Mouse (Mus musculus) induced T-regulatory cell, adult 2 months (primary cell): ENCODE measurements at regions not wholly inside any gene's neighbourhood (a gene's known extent, or its start where the extent isn't known, plus 50 kb on each side); places are given as distances from the start of the nearest gene placed in this dataset.

Source experiments
- DNase-seq: peaks from one replicate; pipeline ENCODE4 v3.0.0-alpha.2; 2012; ENCODE audit warnings: low read depth

DNA sequence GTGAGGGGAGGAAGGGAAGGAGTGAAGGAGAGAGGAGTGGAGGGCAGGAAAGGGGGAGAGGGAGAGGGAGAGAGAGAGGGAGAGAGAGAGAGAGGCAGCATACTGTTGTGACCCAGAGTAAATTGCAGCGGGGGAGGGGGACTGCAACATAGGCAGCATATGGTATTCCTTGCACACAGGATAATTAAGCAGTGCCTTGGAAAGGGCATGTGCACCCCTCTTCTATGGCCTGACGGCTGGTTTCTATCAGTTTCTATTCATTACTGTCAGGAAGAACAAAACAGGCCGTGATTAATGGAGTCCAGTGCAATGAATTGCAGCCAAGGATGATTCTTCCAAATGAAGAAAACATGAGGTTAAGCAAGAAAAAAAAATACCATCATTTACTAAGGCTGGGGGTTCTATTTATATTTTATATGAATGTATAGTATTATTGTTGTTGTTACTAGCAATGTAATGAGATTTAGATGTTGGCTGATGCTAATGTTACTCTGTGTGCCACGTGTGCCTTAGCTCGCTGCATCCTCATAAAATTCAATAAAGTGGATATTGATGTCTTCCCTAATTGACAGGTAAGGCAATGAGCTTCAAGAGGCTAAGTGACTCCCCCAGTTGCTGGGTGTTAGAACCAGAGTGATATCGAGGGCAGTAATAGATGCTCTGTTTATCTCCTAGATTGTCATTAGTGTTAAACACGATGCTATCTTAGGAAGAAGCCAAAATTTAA is 181.3 kb downstream of the Gm19935 start:
- DNase-seq = no peak

DNA sequence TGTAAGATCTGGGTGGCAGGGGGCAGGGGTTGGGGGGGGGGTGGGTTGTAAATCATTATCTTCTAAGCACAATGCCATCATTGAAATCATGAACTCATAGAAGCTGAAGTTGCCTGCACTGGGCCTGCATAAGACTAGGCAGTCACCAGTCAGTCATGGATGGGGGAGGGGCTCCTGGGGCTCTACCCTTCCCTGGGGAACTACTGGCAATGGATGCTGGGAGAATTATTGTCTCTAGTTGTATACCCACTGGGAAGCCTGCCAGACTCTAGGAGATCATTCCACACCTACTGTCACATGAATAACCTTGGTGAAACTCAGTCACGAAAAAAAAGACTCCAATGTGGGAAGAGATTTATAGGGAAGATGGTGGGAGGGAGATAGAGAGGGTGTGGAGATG is 186.4 kb downstream of the Gm19935 start:
- no peak for DNase-seq

DNA sequence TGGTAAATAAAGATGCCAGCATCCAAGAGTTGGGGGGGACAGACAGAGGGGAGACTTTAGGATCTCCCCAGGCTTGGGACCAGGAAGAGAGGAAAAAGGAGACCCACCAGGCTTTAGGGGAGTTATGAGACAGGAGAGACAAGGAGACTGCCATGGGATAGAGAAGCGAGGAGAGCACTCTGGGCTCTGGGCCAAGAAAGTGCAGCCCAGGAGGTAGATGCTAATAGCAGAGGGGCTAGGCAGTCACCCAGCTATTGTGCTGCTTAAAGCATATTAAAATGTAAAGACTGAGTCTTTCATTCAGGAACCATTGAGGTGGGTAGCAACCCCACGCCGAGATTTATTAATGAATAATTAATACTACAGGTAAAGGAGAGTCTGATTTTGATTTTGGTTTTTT is 208.8 kb downstream of the Gm19935 start:
- no peak for DNase-seq

DNA sequence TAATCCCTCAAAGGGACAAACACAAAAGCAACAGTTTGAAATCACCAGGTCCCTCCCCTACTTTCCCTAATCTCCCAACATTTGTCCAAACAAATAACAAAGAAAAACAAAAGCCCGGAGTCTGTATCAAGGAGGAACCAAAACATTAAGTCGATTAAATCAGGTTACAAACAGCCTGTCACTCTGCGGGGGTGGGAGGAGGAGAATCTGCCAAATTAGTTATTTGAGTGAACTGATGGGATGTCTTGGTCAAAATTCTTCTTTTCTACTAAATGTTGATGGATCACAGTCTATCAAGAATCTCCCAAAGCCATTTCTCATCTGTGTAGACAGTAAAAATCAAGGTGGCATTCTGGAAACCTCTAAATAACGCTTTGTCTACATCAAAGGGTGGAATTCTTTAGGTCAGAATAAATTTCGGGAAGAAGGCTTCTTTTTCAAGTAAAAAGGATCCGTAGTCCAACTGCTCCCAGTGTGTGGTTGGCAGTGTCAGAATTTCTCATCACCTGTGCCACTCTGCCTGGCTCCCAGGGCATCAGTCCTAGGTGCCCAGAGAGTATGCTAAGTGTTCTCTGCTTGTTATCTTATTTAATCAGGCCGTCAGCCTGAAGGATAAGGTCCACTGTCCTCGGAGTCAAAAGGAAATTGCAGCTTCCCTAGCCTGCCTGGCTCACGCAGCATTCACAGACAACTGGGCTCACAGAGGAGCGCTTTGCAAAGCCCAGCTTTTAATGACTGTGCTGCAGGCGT is 216.1 kb downstream of the Gm19935 start:
- DNase-seq = no peak

DNA sequence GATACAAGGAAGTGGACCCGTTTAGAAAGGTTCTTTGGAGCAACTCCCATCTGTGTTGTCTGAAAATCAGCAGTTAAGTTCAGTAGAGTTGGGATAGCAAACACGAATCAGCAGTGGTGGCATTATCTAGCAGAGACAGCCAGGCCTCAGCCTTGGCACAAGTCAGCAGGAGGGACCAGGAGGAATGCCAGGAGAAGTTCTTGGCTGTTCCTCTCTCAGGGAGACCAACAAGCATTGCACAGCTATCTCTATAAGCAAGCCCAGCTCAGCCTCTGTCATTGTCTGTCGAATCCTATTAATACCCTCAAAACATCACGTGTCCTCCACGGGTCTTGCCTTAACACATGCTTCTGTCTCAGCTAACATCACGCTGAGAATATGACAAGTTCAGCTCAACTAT is 219.8 kb downstream of the Gm19935 start:
- DNase-seq = no peak

DNA sequence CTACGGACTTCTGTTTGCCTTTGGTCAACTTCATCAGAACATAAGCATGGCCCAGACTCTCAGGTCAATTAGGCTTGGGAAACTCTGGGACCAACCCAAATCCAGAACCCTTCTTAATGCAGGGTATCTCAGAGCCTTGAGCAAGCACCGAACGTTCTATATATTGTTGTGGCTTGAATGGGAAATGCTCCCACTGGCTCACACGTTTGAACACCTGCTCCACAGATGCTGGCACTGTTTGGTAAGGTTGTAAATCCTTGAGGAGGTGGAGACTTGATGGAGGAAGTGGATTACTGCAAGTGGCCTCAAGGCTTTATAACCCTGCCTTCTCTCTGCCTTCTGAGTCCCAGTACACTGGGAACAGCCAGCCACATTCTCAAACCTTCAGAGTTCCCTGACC is 231.3 kb upstream of the Tox3 start:
- no peak for DNase-seq

DNA sequence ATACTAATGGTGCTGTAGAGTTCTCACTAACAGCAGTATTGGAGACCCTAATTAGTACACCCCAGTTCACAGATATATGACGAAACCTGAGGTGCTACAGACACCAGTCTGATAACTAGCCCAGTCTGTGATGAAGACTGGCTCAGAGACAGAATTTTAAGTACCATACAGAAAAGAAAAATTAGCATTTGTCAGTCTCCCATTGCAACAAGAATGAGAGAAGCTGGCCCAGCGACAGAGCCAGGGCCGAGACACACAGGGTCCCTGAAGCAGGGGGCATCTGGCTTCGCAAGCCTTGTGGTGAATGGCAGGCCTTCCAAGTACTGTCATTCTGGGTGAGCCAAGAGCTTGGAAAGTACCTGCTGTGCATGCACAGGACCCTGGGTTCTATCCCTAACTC is 228.8 kb upstream of the Tox3 start:
- no peak for DNase-seq

DNA sequence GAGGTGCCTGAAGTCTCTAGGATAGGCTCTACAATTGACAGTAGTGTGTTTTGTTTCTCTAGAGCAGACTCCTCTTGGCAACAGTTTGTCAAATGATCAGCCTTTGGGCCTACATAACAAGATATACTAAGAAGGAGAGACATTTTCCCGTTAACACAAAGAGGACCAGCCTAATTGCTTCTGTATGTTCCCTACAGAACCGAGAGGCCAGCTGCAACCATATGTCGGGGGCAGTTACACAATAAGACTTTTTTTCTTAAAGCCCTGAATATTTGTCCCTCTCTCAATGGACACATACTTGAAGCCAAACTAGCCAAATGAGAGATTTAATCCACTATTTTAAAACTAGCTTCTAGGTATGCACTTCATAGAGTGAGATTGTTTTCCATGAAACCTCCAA is 226.5 kb upstream of the Tox3 start:
- no peak for DNase-seq

DNA sequence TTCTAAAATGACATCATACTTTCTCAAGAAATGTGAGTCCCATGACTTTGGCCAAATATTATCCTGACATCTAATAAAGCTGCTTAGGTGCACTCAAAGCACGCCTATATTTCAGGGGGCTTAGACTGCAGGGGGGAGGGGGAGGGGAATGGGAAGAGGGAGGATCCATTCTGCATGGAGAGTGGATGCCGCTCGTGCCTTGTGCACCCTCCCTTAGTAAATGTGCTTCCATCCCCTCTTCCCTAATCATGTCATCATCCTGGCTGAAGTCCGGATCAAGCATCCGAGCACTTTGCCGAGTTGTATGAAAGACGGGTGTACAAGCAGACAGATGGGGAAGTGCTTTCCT is 207.9 kb upstream of the Tox3 start:
- DNase-seq = no peak

DNA sequence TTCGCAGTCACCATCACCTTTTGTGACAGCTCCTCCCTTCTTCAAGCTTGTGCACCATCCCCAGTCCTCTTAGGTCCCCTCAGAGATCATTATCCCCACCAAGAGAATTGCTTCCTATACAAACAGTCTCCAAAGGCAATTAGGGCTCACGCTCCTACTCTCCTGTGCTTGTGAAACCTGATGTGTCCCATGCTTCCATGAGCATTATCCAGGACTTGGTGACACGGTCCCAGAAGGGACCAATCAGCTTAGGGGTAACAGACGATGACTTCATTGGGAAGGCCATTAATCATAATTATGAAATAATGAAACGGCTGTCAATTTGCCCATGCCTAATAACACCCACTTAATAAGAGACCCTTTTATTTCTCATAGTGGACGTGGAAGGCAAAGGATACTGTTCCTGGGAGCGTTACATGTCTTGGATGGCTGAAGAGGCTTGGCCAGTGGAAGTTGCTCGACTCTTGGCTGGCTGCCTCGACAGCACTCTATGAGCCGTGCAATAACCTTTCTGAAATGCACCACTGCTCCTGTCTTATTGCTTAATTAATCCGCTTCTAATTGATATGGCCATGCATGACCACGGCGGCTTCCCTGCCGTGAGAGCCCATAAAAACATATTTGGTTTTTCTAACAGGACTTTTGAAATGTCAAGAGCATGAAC is 207.4 kb upstream of the Tox3 start:
- no peak for DNase-seq

DNA sequence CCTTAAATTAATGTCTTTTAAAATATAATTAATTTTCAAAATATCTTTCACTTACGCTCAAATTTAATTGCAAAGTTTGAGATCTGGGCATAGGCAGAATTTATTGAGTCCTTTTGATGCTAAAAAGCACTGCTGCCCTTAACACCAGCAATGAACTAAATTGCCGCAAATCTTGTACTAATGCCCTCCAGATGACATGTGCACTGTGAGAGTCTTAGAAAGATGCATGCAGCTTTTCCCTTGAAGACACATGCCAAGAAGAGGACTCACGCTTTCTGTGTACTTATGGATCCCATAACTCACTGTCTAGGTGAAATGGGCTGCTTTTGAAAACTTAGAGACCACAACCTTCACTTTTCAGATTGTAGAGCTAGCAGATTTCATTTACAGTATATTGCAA is 199.1 kb upstream of the Tox3 start:
- no peak for DNase-seq

DNA sequence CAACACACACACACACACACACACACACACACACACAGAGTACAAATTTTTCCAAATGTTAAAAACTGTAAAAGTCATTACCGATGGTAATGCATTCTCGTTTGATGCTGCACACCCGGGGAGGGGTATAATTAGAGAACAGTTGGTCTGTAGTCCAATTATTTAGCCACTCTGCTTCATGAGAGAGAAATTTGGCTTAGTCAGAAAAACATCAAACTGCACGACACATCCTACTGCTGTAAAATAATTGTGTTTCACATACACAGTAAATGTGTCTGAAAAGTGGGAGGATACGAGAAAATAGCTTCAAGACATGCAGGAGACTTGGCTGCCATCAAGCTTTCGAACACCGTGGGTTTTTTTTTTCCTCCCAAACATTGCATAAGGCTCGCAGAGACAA is 194.5 kb upstream of the Tox3 start:
- DNase-seq = no peak

DNA sequence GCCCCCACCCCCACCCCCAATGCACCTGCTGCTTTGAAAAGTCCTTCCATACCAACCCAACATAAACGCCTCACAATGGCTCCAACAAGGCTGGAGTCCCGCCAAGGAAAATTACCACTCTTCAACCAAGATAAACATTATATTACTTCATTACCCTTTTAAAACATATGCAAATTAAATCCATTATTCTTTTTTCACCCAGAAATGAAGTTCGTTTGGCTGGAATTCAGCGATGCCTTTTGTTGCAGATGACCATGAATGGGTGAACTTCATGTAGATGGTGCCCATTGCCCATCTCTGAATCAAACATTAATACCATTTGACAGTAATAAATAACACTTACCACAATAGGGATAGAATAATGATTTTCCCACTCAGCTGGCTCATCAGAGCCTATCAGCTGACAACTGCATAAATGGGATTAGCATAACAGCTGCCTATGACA is 188.1 kb upstream of the Tox3 start:
- no peak for DNase-seq

DNA sequence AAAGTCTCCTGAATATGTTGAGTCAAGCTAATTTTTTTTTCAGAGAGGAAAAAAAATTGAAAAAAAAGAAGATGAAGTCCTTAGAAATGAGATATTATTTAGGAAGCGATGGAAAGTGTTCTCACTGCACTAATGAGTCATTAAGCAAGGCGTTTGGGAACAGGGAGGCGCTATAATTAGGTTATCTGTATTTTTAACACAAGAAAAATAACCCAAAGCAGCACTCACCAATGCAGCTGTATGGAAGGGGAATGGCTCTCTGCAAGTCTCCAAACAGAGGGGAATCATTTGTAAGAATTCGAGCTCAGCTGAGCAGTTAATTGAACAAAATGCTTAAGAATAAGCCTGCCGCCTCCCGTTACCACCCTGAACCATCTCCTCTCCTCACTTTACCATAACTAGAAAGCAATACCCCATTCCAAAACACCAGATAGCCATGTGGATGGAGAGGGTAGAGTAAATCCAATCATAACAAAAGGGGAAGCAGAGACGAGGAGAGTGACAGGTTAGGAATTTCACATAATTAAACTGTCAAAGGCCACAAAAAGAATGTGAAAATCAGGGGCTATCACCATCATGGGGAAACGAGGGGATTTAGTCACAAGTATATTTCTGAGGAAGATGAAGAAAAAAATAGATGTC is 187.5 kb upstream of the Tox3 start:
- DNase-seq = no peak

DNA sequence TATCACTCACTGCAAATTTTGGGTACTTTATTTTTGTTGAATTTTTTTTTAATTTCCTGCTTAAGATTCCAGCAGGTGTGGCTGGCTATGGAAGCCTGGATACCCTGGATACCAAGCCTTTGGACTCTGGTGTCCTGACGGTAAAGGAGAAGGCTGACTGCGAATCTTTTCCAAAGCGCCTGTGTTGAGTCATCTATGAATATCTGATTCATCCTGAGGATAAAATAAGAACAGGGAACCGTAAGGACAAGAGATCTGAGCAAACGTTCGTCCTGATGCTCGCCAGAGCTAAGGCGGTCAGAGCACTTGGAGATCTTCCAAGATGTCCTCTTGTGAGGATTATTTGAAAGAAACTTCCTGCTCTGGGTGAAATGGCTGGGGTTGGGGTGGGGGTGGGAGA is 173.2 kb upstream of the Tox3 start:
- DNase-seq = no peak

DNA sequence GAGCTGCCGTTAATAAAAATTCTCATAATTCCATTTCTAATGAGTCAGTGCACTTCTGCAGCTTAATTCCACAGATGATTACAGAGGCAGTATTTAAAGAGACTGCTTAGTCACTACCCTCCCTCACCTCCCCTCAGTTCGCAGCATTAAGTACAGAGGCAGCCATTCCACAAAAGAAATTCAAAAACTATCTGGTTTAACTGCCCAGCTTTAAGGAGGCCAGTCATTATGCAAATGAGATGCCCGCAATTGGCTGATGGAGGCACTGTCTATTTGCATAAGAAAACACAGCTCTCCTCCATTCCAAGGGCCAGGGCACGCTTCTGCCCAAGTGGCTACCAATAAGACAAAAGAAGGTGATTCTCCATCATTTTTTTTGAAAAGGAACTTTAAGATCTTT is 172.0 kb upstream of the Tox3 start:
- DNase-seq = no peak

DNA sequence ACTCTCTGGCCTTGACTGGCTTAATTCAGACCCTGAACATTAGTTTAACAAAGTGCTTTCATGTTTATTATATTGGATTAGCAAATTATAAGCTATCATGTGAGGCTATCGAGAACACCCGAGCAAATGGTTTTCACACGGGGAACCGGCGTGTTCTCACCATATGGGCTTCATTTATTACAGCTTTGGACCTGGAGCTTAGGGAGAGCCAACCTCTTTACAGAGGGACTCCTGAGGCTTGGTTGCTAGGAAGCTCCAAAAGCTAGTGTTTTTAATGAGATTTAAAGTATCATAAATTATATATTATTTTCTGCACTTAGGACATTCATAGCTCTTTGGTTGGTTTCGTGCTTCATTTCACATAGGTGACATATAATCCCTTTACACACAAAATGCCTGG is 171.4 kb upstream of the Tox3 start:
- no peak for DNase-seq

DNA sequence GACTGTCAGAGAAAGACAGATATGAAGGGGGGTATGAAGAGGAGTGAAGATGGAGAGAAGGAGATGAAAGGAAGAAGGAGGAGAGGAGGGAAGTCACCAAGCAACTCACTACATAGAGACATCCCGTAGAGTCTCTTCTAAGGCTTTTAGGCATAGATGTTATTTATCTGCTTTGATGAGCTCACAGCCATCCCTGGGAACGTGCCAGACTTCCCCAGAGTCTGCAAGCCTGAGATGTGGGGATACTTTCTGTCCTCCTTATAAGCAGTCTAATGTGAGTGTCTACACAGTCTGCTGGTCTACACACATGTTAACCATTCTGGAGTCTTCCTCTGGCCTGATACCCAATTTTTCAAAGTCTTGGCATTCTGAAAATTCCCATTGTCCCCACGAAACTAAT is 166.0 kb upstream of the Tox3 start:
- no peak for DNase-seq

DNA sequence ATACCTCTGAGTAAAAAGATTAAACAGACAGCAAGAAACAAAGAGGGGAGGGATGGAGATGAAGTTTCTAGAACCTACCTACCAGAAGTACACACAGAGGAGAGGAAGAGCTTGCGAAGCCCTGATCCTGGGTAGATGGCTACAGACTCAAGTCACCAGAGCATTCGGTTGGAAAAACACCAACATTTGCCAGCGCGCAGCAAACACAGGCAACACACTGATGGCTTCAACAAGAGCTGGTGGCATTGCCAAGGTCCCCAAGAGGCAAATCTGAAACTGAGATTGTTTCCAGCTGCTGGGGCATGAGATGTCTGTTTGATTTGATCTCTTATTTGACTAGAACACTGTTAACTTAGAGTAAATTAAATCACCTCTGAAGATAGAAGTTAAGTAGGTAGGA is 165.5 kb upstream of the Tox3 start:
- no peak for DNase-seq

DNA sequence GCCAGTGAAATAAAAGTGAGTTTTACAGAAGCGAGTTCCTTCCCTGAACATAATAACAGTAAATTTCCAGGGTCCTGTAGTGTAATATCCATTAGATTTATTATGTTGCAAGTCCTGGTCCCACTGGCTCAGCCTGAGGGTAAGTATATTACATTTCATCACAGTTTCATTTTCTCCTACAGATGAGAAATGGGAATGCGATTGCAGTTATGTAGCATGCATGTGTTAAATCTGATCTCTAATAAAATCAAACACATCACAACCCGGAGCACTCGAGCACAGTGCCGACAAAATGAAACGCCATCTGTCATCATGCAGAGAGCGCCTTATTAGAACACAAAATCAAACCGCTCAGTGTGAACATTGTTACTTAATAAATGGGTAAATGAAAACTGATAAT is 165.0 kb upstream of the Tox3 start:
- no peak for DNase-seq

DNA sequence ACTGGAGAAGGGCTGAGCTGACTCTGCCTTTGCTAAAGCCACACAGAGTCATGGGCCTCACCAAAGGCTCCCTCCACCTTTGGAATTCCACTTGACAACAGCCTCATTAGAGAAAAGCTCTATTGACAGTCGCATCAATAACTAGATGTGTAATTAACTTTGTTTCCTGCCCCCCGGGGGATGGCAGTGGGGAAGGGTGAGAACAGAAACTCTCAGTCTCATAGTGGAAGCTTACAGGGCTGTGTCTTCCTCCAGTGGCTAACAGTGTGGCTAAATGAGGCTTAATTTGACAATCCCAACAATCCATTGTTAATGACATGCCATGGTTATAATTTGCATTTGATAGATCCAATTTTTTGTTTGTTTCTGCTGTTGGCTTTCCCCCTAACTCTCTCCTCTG is 164.5 kb upstream of the Tox3 start:
- DNase-seq = no peak

DNA sequence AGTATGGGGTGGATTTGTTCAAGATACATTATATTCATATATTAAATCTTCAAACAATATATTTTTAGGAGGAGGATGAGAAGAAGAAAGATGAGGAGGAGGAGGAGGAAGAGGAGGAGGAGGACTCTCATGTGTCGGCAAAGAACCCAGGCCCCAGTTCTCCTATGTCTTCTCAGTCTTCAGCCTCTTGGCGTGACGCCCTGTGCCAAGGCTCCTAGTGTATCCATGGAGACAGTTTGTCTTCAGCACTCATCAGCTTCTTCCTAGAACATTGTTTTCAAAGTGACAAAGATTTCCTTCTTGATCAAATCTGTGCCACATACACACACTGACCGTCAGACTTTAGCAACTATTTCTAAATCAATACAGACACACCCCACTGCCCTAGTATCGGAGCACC is 156.4 kb upstream of the Tox3 start:
- DNase-seq = no peak

DNA sequence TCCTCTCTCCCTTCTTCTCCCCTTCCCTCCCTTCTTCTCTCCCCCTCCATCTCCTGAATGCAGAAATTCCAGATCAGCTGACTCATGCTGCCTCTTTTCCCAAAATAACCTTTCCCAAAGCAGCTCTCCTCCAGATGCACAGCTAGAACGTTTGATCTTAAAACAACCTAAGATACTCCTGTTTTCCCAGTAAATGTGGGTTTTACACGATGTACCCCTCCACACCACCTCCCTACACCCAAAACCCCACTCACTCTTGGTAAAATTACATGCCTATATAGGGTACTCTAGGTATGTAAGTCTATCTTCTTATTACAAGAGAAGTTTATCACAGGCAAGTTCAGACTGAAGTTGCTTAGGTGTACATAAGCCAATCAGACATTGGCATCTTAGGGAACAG is 155.2 kb upstream of the Tox3 start:
- no peak for DNase-seq
